11 mouse cellular contexts compared by ENCODE assay signal in the genomic region with DNA sequence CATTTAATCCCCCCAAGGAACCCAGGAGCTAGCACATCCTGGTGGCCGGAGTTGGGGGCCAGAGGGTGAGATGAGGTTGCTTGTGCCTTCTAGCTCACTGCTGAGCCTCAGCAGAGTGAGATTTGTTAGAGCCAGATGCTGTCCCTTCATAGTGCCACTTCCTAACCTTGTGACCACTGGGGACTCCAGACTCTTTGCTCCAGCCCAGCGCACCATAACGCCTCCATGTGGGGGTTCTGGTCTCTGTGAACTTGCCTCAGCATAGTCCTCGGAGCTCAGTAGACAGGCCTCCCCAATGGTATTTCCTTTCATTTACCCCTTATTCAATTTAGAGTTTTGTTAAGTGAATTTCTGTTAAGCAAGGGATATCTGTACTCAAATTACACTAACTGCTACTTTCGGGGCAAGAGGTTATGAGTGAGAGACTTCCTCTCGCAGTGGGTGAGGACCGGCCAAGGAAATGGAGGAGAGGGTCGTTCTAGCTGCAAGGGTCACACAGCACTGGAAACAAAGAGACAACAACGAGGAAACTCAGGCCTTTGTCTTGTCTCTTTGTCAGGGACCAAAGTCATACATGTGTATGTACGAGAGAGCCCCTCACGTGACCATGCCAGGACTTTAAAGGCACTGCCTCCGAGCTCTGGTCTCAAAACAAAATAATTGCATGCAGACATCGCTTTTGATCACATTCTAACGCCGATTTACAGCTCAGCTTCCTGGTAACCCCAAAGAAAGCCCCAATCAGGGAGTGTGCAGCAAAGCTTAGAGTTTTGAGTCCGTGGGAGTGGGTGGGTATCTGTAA.
A peak's percentile ranks its signal among the peaks of the same experiment; 100 is the strongest.
DNase-seq lines count a peak whose midpoint lies in the region; ATAC-seq and TF ChIP-seq lines count a peak whose summit lies in the region.
"Had no signal": no experiment of that assay in that cellular context is flagged by ENCODE, and none has a peak within 500 bp of the region (broad histone marks: within the 10 kb centered on the region; RNA-seq: fewer than 3 reads in every experiment).

No protein-coding gene starts in this region.

- no peak overlapping the region for H3K4me2 ChIP-seq in lung, embryonic 15.5 days
- peak overlapping the region; percentile 28 for H3K4me2 ChIP-seq in limb, embryonic 14.5 days (replicated peaks; ENCODE audit: low read depth, low read length, severe bottlenecking)

- H3K36me3 ChIP-seq in lung, embryonic 15.5 days, result no peaks in the 10 kb centered on the region
- H3K36me3 ChIP-seq in limb, embryonic 14.5 days (ENCODE audit: control insufficient read depth, insufficient read depth, low read length), result no peaks in the 10 kb centered on the region

- no peaks in the 10 kb centered on the region for H3K9me3 ChIP-seq in lung, embryonic 15.5 days
- no peaks in the 10 kb centered on the region for H3K9me3 ChIP-seq in limb, embryonic 14.5 days (ENCODE audit: control insufficient read depth, low read length)

- H3K27ac ChIP-seq in lung, embryonic 15.5 days, result peak overlapping the region; percentile 37
- peak overlapping the region; percentile 90 for H3K27ac ChIP-seq in limb, embryonic 14.5 days (replicated peaks; ENCODE audit: low read depth, low read length)
- H3K27ac ChIP-seq: gastrocnemius, adult 2 months; liver, embryonic 14.5 days had no signal

- H3K4me1 ChIP-seq in lung, embryonic 15.5 days, result peaks cover 14% of the 10 kb centered on the region
- H3K4me1 ChIP-seq in limb, embryonic 14.5 days (ENCODE audit: control insufficient read depth, insufficient read depth, low read length), result peaks cover 31% of the 10 kb centered on the region

- 46% methylated on average over 16 of the region's 16 CpGs for WGBS in lung, embryonic 15.5 days
- WGBS in limb, embryonic 14.5 days, result 15% methylated on average over 16 of the region's 16 CpGs

- H3K4me3 ChIP-seq in lung, embryonic 15.5 days, result no peak overlapping the region
- no peak overlapping the region for H3K4me3 ChIP-seq in limb, embryonic 14.5 days (replicated peaks; ENCODE audit: low read length)
- H3K4me3 ChIP-seq: gastrocnemius, adult 2 months had no signal

- ATAC-seq in lung, embryonic 15.5 days (ENCODE audit: borderline replicate concordance, extremely low read depth, low FRiP score, low TSS enrichment), result no peak
- peak; percentile 35 for ATAC-seq in limb, embryonic 14.5 days (ENCODE audit: low FRiP score, low read depth)

- no peak for DNase-seq in lung, postnatal 25 days (ENCODE audit: low spot score)
- DNase-seq in T-cell, adult 2 months (ENCODE audit: low spot score), result peak; percentile 44
- peak; percentile 35 for DNase-seq in embryo, embryonic 9.5 days (ENCODE audit: extremely low spot score)
- peak; percentile 57 for DNase-seq in limb, embryonic 14.5 days (ENCODE audit: low spot score)
- no peak for DNase-seq in right cerebral cortex, adult 2 months (ENCODE audit: low spot score in 2 of 2)
- DNase-seq in right cerebral cortex, postnatal 14 days, result no peak
- DNase-seq: adrenal gland, postnatal 14 days; gastrocnemius, adult 2 months; heart, postnatal 14 days had no signal

- no peak for TF ChIP-seq POLR2A in limb, embryonic 14.5 days (IDR thresholded peaks at IDR 0.05; ENCODE audit: borderline replicate concordance, extremely low read depth, insufficient read depth, insufficient read length)

- H3K27me3 ChIP-seq in lung, embryonic 15.5 days, result no peaks in the 10 kb centered on the region
- H3K27me3 ChIP-seq in limb, embryonic 14.5 days (ENCODE audit: control insufficient read depth, insufficient read depth, low read length), result no peaks in the 10 kb centered on the region

- H3K9ac ChIP-seq in lung, embryonic 15.5 days, result no peak overlapping the region
- H3K9ac ChIP-seq in limb, embryonic 14.5 days (ENCODE audit: low read depth, low read length, severe bottlenecking), result no peak overlapping the region
- H3K9ac ChIP-seq: liver, embryonic 14.5 days had no signal

Comparison
In these comparisons a context has a peak if more than half of its experiments do, and no peak if none do; other contexts are left out.
1. DNase-seq: peak in T-cell, adult 2 months (single experiment), embryo, embryonic 9.5 days (single experiment) and limb, embryonic 14.5 days (single experiment); none in lung, postnatal 25 days (single experiment), right cerebral cortex, adult 2 months (0 of 2) and right cerebral cortex, postnatal 14 days (single experiment).